Mouse (Mus musculus) left cerebral cortex, postnatal 25 days (tissue): ENCODE measurements around the gene C5ar1. TPM values are rescaled to one million over a fixed set of nuclear protein-coding genes. Genes with fewer than 3 reads are reported as not detected.
A peak's percentile ranks its signal among the peaks of the same experiment; 100 is the strongest.

Experiments used
- DNase-seq, 2 experiments: peaks; one replicate each; pipeline ENCODE4 v3.0.0; 2022; ENCODE audit warnings: low spot score in 2 of 2, mixed read lengths in 1 of 2
- intact Hi-C: fragments of 180-260 bp; cut with DNase I; formaldehyde crosslinking; loops from one replicate; pipeline ENCODE4 v1.15.1; 2025
- total RNA-seq, 2 experiments: library from RNA; stranded (reverse); gene quantifications; 2 replicates each; pipeline ENCODE4 v1.2.3; 2021

C5ar1 gene
- total RNA-seq, 2 experiments from 2014 or later = 0.78 to 2.2 TPM

DNA sequence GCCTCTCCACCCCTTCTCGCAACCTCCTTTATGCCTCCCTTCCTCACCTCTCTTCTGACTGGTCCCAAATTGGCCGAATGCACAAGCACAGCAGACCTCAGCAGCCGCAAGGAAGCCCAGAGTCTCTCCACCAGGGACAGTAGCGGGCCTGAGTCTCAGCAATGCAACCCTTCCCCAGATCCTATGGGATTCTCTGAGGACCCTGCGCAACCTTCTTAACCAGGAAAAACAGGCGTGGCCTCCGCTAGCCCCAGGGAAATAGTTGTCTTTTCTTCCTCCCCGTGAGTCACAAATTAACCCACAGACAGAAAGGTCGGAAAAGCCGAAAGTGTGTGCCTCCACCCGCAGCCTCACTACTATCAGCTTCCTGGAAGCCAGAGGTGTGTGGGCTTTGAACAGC lies 17.6 kb downstream of the C5ar1 start:
- no peak for DNase-seq
- intact Hi-C loops = no loop called here

DNA sequence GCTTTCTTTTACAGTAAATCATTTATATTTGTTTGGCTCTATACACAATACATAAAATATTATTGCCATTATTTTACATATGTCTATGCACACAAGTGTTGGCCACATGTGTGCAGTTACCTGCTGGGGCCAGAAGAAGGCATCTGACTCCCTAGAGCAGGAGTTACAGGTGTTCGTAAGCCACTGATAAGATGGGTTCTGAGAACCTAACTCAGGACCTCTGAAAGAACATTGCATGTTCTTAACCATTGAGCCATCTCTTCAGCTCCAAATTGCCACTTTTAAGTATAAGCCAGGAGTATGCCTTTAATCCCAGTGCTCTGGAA lies 18.4 kb downstream of the C5ar1 start:
- DNase-seq = no peak
- intact Hi-C loops = no loop called here

DNA sequence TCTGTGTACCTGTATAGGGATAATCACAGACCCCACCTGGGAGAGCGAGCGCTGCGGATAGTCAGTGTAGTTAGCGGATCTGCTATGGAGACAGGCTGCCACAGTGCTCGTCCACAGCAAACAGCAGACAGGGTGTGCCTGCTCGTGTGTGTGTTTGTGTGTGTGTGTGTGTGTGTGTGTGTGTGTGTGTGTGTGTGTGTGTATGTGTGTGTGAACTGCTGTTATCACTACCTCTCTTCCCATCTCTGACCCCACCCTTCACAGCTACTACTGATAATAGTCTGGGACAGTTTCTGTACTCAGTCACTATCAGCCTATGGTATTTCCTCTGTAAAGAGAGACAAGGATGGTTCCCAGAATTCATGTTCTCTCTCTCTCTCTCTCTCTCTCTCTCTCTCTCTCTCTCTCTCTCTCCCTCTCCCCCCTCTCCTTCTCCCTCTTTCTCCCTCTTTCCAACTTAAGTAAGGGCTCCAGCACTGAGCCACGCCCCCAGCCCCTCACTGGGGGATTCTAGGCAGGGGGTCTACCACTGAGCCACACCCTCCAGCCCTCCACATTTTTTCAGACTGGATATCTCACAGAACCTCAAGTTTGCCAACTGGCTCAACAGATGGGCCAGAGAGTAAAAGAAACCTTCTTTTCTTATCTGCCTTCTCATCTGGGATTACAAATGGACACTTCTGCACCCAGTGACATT lies 18.9 kb downstream of the C5ar1 start:
- intact Hi-C loops = no loop called here
- DNase-seq = no peak

DNA sequence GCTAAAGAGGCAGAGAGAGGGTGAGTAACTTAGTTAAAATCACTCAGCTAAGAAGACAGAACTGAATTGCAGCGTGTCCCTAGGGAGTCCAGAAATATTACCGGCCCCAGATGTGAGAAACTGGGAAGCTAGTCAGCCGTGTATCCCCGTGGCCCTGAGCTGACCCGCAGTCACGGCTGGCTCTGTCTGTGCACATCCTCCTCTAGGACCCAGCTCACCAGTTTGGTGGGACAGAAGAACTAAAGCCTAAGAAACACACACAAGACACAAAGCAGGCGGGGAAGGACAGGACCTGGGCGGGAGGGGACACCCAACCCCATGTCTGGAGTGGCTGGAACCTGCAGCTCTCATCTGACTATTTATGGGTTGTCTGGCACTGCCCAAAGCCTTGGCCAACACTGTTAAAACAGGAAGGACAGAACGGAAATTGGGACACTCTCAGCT lies 19.8 kb downstream of the C5ar1 start:
- peak in 1 of 2 experiments; percentile 24 for DNase-seq
- intact Hi-C loops = no loop called here

DNA sequence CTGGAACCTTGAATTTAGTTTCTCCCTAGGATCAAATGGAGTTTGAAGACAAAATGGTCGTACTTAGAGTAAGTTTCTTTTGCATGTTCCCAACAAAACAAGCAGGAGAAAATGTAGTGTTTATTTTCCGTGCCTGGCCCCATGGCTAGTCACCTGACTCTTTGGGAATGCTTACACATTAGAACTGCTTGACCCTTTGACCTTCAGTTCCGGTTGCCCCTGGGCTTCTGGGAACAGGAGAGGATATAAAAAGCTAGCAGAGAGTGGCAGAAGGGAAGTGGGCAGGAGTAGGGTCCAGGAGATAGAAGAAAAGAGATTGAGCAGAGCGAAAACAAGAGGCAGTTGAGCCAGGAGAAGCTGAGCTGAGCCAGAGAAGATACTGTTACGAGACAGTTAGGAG lies 29.5 kb downstream of the C5ar1 start:
- DNase-seq = no peak
- intact Hi-C loops = no loop called here

DNA sequence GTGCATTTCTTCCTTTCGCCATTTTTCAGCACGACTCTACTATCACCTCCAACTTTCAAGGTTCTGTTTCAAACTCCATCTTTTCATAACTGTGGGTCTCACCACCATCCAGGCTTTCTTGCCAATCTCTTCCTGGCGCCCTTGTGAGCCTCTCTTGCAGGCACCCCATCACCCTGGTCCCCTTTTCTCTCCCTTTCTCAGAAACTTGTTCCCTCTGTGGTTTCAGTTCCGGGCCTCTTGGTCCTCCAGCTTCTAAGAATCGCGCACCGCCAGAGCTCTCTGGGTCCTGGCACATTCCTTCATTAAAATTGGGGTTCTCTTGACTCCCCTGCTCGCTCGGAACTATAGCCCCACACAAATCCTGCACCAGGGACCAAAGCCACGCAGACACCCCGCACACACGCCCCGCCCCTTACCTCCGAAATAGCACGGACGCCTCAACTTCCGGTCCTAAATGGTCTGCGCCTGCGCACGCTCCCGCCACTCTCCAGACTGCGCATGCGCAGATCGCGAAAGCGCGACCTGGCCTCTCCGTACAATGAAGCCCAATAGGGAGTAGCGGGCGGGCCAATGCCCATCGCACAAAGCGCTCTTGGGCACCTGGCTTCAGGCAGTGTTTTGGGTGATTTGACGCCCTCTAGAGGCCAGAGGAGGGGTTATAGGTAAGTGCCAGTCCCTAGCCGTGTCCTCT lies 37.6 kb downstream of the C5ar1 start, which contains the start of gene Dhx34:
Dhx34 (minus strand) TSS at position 456 of the 691 bp plus-strand sequence.
- peak; percentile 95 to 97 for DNase-seq
- intact Hi-C loops = no loop called here

DNA sequence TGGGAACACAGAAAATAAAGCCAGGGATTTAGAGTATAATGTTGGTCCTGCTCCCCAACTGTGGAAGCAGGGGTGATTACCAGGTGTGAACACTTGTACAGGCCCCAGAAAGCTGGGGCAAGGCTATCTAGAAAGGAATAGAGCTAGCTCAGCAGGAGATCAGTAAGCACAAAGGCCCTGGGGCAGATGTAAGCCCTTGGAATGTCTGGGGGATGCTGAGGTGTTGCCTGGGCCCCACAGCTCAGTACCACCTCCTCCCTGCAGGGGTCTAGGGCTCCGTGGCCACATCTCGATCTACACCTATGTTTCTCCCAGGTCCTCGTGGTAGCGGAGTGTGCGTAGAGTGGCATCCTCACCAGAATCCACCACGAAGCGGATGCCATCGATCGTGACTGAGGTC lies 45.4 kb downstream of the C5ar1 start:
- intact Hi-C loops = no loop called here
- no peak for DNase-seq

DNA sequence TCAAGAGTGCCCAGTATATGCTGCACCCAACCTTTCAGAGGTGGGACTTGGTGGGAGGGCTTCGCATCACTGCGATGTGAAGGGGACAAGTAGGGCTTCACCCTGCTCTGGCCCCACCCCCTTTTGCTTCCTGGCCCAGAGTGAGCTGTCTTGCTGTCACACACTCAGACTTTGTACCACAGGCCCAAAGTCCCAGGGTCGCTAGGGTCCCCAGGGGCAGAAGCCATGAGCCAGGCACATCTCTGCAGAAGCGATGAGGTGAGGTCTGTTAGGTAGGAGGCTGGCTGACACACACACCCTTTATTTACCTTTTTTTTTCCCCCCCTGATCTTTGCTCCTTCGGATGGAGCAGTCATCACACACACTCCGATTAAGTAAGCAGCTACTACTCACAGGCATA lies 46.1 kb downstream of the C5ar1 start:
- no peak for DNase-seq
- intact Hi-C loops = no loop called here

DNA sequence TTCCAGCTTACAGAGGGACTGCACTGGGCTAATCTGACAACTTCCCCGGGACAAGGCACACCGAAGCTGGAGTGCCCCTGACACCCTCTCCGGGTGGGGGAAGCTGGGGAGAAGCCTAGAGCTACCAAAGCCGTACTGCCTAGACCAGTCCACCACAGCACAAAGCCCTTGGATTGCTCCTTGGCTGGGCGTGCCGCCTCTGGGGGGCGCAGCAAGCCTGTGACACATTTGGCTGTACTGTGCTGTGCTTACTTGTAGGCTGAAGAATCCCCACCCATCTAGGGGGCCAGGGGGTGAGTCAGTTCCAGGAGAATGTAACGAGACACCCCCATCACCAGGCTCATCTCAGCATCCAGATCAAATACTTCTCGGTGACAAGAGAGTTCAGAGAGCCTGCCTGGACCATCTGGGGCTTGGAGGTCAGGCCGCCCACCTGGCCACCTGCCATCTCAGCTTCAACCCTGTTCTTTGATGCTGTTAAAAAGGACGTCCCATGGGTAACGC lies 48.4 kb downstream of the C5ar1 start:
- DNase-seq = no peak
- intact Hi-C loops = no loop called here

DNA sequence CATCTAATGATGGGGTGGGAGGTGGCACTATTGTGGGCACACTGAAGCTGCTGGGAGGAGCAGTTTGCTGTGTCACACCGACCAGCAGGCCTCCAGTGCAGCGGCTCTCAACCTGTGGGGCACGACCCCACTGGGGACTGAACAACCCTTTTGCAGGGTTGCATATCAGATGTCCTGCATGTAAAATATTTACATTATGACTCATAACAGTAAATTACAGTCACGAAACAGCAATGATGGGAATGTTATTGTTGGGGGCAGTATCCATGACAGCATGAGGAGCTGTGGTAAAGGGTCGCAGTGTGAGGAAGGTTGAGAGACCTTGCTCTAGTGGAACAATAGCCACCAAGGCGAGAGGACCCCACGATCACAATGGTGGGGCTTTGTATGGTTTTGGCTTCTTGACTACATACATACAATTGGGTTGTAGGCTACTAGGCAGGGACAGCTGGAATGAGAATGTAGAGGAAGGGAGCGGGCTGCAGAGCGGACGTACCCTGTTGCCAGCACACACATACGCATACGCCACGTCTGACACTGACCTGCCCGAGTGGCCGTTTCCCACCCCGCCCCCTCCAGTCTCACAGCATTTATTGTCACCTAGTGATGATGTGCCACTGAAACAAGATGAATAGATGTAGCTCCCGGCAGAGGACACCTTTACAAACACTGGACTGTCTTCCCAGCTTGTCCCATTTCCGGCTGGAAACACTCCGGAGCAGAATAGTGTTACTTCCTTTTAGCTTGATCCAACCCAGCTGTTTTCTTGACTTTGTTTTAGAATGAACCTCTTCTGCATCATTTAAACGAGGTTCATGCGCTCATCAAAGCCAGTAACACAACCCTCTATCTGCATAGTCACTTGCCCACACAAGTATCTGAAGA lies 50.3 kb downstream of the C5ar1 start:
- no peak for DNase-seq
- intact Hi-C loops = no loop called here

DNA sequence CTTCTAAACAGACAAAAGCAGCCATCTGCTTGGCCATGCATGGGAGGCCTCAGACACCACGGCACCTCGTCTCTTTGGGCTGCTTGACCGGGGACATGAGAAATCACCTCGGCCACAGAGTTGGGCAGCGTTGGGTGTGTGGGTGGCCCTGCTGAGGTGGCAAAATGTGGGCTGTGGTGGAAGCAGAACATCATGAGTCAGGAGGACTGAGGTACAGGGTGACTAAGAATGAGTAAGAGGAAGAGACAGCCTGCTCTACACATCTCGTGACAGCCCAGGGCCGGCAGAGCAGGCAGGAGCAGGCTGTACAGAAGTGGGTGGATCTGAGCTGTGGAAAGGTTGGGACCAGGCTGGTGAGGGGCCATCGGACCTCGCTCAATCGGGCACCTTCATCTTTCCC lies 51.8 kb downstream of the C5ar1 start:
- peak; percentile 54 to 85 for DNase-seq

DNA sequence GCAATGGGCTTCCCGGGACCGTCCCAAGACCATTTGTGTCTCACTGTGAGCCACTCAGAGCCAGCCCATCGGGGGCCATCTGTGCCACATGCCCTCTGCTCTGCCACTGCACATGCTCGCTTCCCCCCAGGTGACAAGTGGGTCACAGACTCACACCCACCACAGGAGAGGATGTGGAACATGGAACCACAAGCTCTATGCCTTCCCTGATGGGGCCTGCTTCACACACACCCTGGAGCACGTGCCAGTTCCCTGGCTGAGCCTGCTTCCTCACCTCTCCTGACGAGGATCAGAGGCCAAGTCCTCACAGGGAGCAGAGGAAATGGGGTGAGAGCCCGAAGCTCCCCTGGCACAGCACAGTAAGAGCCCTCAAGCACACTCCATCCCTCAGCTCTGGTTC lies 52.3 kb downstream of the C5ar1 start:
- intact Hi-C loops = no loop called here
- no peak for DNase-seq

More for the DNA sequence above, 51.8 kb downstream of the C5ar1 start:
- intact Hi-C loops = no loop called here

DNA sequence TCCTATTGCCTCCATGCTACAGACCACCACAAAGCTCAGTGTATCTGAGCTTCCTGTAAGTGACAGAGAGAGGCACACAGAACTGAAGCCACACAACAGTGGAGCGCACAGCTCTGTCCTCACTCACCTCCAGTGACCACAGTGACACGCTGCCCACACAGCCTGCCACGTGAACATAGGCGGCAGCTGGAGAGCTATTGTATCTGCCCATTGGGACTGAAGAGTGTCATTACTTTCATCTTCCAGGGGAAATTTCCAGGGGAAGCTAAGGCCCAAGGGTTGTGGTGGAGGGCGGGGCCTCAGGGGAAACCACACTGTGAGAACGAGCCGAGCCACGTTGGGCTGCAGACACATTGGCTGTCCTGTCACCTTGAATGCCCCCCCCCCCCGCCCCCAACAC lies 54.5 kb downstream of the C5ar1 start:
- intact Hi-C loops = no loop called here
- no peak for DNase-seq

DNA sequence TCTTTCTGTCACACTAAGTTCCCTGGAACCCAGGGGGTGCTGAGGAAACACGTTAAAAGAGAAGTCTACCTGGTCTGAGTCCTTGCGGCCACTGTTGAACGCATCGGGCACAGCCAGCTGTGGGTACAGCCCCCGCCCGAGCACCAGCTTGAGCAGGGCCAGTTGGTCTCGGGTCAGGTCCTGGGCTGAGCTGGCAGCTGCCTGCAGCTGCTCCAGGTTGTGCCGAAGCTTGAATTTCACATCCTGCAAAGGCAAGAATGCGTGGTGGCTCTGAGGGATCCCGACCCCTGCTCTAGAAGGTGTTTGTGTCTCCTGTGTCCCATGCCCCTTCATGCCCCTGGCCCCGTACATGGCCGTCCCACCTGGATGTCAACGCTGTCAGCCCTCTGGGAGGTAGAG lies 55.8 kb downstream of the C5ar1 start:
- DNase-seq = no peak
- intact Hi-C loops = no loop called here

DNA sequence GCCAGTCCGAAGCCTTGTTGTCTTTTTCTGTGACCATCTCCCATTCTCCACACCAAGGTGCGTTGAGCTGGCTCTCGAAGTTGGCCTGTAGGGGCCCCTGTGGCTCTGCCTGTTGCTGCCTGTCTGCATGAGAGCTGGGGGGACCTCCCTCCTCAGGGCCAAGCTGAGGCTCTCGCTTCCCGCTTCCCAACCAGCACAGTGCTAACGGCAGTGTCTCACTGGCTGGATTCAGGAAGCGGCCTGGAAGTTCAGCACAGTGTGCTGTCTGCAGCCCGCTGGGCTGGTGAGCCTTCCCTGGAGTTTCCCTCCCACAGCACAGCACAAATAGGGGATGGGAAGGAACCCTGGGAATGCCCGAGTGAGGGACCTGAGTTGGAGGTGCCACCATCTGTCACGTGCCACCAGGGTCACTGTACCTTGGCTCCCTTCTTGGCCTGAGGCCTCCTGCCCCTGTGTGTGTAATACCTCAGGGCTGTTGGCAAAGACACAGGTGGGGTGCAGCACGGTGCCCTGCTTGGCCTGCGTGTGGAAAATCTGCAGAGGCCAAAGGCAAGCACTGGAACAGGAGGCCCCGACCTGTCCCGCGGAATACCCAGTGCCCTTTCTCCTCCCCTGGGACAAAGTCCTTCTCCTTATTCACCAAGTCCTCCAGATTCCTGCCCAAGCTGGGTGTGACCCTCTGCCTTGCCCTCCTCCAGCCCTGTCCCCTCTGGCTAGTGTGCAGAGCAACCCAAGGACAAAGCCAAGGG lies 56.4 kb downstream of the C5ar1 start:
- no peak for DNase-seq
- intact Hi-C loops = no loop called here

DNA sequence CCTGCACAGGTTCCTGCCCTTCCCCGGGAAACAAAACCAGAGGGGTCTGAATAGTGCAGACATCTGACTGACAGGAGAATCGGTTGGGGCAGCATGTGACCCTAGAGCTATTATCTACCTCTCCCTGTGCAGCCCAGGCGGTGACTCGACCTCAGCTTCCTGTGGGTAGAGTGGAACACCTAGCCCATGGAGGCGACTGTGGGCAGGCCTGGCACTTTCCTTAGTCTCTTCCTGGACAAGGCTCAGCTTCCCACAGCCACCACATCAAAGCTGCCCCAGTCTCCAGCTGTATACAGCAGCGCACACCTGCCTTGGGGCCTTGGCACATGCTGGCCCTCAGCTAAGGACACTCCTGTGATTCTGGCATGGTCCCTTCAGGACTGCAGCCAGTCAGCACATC lies 58.2 kb downstream of the C5ar1 start:
- DNase-seq = no peak
- intact Hi-C loops = no loop called here

DNA sequence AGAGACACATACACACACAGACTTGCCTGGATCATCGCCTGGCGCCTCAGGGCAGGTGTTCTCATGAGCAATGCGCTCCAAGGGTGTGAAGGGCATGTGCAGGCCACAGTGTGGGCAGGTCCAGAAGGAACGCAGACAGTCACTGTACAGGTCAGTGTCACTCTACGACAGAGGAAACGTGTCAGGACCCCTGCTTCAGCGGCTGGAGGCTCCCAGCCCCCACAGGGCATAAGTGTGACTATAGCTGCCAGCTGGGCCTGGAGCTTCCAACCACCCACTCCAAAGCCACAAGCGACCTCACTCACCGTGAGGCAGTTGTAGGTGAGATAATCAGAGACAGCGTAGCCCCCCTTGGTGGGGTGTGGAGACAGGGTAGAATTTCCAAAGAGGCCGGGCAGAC lies 60.8 kb downstream of the C5ar1 start:
- intact Hi-C loops = loop anchor here (10.0 kb wide), 1 partner anchor 146 kb away; no protein-coding TSS in a partner anchor
- DNase-seq = no peak

DNA sequence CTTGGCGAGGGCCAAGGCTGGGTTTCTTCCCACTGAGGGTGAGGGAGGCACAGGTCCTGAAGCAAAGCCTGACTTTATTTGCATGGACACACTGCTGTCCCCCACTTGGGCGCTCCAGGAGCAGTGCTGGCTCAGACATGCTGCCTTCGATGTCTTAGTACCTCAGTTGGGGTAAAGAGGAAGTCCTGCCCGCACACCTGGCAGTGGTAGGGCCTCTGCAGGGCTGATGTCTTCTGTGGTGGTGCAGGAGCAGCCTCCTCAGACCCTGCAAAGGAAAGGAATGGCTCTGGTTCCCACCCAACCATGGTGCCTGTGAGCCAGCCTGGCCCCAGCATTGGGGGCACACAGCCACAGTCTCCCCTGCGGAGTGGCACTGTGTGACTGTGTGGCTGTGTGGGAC lies 62.2 kb downstream of the C5ar1 start:
- no peak for DNase-seq
- intact Hi-C loops = loop anchor here (10.0 kb wide), 1 partner anchor 148 kb away; no protein-coding TSS in a partner anchor
